Mouse (Mus musculus) right cerebral cortex, postnatal 14 days (tissue): ENCODE measurements around the gene Tex45.

ENCODE experiments used
- DNase-seq: peaks from one replicate; pipeline ENCODE4 v3.0.0; 2022

Gene Tex45

DNA sequence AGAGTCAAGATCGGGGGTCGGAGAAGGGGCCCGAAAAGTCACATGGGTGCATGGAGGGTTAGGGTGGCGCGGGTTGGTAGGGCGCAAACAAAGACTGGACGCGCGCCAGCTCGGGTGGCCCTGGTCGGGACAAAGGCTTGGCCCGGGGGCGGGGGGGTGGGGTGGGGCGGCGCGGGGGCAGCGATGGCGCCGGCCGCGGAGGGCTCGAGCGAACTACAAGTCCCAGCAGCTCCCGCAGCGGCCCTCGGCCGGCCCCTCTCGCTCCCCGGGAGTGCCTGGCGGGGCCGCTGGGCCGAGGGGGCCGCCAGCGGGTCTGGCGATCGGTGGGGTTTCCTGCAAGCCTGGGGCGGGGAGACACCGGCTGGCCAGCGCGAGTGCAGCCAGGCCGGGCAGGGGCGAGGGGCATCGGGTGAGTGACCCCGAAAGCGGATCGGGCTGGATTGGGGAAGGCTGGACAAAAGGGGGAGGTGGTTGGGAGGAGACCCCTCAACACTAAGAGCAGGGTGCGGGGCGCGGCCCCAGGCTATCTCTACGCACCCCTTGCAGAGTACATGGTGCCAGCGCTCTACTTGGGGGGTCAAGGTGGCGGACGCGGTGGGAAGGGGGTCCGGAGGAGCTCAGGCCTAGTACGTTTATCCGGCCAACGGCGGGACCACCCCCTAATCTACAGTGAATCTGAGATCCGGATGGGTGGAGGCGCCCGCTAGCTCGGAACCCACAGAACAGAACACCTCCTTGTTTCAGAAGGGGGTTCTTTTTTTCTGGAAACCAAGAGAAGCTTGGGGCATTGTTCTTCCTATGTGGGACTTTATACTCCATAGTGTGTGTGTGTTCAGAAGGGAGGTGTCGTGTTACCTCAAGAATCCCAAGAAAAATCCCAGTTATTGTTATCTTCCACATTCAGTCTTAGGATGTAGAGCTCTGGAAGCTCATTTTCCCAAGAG, 22.5 kb downstream of the Tex45 start, which contains the start of gene Zfp358:
Gene Zfp358, plus strand, starts transcription at position 238 of the 944 bp plus-strand sequence.
- DNase-seq = peak; percentile 81

DNA sequence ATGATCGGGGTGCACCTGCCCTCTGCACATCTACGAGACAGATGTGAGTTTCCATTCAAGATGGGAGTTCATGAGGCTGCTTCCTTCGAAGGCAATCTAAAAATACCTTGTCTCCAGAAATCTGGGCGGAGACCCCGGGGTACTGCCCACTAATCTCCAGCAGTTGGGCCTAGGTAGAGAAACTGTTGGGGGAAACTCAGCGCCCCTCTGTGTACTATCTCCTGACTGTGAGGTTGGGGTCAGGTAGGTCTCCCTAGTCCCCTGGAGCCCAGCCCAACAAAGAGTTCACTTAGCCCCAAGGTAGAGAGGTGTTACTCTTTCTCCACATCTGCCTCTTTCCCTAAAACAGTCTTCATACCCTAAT, 23.2 kb downstream of the Tex45 start:
- DNase-seq = no peak

DNA sequence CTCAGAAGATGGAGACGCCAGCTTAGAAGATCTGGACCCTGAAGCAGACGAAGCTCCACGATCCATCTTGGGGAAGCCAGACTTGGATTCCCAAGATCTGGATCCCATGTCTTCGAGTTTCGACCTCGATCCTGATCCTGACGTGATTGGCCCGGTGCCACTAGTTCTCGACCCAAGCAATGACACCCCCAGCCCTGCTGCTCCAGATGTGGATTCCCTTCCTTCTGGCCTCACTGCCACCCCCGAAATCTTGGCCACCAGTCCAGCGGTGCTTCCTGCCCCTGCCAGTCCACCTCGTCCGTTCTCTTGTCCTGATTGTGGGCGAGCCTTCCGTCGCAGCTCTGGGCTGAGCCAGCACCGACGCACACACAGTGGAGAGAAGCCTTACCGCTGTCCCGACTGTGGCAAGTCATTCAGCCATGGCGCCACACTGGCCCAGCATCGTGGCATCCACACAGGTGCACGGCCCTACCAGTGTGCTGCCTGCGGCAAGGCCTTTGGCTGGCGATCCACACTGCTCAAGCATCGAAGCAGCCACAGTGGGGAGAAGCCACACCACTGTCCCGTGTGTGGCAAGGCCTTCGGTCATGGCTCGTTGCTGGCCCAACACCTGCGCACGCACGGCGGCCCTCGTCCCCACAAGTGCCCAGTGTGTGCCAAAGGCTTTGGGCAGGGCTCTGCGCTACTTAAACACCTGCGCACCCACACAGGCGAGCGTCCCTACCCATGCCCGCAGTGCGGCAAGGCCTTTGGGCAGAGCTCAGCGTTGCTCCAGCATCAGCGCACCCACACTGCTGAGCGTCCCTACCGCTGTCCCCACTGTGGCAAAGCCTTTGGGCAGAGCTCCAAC, 25.1 kb downstream of the Tex45 start:
- peak; percentile 16 for DNase-seq

DNA sequence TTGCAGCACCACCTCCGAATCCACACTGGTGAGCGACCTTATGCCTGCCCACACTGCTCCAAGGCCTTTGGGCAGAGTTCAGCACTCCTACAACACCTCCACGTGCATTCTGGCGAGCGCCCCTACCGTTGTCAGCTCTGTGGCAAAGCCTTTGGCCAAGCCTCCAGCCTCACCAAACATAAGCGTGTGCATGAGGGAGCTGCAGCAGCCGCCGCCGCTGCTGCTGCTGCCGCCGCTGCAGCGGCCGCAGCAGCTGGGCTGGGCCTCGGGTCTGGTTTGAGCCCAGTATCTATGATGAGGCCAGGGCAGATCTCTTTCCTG, 25.7 kb downstream of the Tex45 start:
- no peak for DNase-seq

DNA sequence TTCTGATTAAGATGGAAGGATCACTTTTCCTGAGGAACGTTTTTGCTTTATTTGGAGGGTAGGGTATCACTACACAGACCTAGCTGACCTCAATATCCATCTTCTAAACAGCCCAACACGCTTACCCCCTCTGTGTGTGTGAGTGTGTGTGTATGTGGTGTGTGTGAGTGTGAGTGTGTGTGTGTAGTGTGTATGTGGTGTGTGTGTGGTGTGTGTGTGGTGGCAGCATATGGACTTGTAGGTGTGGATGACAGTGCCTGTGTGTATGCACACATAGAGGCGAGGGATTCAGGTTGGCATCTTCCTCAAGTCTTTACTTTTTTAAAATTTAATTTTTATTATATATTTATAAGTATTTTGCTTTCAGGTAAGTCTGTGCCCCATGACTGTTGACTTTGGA, 27.9 kb downstream of the Tex45 start:
- no peak for DNase-seq

DNA sequence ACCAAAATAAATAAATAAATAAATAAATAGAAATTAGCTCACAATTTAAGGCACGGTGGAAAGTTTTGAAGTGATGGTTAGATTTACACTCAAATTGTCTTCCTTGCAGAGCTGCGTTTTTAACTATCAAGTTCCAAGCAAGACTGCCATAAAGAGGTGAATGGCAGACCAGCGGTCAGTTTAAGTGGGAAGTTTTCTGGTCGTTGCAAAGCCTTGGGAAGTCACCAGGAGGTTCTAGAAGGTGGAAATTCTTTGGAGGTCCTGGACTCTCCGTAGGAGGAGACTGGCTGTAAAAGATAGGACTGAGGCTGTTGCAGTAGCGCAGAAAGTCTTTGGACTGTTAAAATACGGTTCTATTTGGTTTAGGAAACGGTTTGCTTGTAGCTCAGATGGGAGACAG, 29.1 kb downstream of the Tex45 start:
- no peak for DNase-seq

GRCm38 (mm10) chr8:3500235-3501090, 29.8 kb downstream of the Tex45 start, which contains the start of gene Mcoln1:
TSS of gene Mcoln1 (plus strand) at chr8:3500457.
- DNase-seq = peak; percentile 97

DNA sequence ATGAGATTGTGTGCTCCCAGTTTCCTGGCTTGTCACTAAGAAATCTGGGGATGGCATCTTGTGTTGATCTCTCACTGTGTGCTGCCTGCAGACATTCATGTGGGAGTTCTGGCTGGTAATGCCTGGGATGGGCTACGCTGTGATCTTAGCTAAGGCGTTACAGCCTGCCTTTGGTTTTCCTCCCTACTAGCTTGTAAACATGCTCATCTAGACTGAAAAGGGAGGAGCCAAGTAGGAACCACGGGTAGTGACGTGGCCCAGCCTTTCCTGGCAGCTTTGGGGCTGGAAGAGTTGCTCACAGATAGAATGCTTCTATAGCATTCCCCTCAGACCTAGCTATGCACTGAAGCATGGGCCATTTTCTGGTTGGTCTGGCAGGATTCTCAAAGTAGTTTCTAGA, 31.6 kb downstream of the Tex45 start:
- no peak for DNase-seq

GRCm38 (mm10) chr8:3507979-3508754, 37.5 kb downstream of the Tex45 start:
- DNase-seq = no peak

GRCm38 (mm10) chr8:3514681-3515247, 44.1 kb downstream of the Tex45 start:
- DNase-seq = no peak

DNA sequence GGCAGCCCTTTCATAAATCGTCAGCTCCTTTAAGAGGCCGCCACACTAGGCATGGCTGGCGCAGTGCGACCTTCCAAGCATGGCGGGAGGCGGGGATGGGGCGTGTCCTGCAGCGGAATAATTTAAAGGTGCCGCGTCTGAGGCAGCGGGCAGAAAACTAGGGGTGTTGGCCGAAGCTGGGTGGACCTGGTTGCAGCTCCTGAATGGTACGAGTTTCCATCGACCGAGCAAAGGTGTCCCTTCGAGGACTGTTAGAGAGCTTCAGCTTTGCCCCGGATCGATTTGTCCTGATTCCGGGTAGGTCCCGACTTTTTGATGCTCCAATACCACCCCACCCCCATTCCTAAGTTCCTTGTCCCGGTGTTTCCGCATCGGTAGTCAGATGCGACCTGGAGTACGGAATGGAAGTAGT, 44.6 kb downstream of the Tex45 start, which contains the start of gene Pnpla6:
Gene Pnpla6, plus strand, starts transcription at position 125 of the 412 bp plus-strand sequence.
- peak; percentile 89 for DNase-seq

DNA sequence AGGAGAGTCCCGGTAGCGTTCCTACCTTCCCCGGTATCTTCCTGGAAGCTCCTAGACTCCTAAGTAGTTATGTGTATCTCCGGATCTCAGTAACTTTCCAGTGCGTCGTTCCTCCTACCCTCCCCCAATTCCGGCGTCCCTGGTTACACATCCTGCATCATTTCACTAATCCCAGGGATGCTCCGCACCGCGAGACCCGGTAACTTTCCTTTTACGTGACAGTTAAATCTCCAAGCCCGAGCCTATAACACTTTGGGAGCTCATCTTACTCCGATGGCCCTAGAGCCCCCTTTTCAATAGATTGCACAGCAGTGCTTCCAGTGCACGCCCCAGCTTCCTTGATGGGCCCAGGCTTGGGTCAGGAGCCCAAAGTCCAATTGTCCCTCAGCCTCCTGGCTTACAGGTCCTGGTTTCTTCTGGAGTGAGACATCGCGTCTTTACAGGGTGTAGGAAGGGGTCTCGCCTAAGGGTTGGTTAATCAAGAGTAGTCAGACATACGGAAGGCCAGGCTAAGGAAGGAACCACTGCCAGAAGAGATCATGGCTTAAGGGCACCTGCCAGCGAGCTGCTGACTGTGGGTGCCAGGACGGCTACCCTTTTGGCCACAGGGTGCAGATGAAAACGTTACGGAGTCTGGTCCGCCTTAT, 45.2 kb downstream of the Tex45 start:
- peak; percentile 57 for DNase-seq

DNA sequence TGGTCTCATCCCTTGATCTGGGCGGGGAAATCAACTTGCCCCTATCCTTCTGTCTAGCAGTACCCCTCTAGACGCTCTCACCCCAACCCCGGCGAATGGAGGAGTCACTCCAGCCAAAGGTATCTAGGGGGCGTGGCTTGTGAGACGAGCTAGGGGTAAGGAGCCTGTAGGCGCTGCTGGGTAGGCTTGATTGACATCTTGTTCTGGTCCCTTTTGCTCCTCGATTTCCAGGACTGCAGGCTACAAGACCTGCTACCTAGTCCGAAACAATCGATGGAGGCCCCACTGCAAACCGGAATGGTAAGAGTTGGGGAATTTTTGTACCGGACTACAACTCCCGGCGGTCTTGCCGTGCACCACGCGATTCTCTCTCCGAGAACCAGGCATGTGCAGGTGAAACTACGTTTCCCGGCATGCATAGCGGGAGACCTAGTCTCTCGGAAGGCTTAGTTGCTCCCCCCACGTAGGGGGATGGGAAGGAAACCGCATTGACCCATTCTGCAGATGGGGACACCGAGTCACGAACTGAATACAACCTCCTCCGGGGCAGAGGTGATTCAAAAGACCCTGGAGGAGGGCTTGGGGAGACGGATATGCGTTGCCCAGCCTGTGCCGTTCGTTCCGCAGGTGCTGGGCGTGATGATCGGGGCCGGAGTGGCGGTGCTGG, 45.9 kb downstream of the Tex45 start:
- DNase-seq = peak; percentile 94

- peak; percentile 59 for DNase-seq
These were observed 46.4 kb downstream of the Tex45 start for GRCm38 (mm10) chr8:3517117-3517495.

DNA sequence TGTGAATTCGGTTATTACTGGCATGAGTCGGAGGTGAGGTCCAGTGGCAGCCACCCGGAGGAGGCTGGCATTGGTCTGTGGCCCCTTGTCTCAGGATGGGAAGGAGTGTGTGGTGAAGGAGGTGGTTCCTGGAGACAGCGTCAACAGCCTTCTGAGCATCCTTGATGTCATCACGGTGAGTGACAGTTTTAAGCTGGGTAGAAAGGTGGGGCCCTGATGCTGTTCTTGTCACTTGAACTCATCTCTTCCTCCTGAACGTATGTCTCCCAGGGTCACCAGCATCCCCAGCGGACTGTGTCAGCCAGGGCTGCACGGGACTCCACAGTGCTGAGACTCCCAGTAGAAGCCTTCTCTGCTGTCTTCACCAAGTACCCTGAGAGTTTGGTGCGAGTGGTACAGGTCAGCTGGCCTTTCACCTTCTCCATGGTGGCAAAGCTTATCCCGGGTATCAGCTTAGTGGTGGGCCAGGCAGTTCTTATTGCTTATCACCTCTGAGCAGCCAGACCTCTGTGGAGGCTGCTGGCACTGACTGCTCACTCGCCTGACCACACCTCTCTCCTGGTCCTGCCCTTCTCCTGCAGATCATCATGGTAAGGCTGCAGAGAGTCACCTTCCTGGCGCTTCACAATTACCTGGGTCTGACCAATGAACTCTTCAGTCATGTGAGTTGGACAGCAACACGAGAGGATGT, 51.5 kb downstream of the Tex45 start:
- DNase-seq = no peak

DNA sequence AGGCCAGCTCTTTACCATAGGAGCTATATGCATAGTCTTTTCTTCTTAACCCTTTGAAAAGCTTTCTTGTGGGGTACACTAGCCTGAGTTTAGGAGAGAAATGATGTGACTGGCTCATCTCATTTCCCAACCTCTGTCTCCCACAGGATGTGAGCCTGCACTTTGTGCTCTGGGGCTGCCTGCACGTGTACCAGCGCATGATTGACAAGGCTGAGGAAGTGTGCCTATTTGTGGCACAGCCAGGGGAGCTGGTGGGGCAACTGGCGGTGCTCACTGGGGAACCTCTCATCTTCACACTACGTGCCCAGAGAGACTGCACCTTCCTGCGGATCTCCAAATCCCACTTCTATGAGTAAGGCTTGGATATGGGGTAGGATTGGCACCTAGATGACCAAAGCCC, 60.2 kb downstream of the Tex45 start:
- DNase-seq = no peak

DNA sequence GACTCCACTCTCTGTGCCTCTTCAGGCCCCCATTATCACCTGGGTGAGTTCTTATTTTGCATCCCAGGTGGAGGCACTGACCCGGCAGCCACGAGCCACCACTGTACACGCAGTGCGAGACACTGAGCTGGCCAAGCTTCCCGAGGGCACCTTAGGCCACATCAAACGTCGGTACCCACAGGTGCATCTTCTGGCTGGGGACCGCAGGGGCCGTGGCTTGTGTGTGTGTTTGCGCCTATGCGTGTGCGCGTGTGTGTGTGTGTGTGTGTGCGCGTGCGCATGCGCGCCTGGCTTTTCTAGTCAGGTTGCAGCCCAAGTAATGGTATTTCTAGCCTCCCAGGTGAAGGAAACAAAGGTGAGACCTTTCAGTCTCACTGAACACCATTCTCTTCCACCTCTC, 61.3 kb downstream of the Tex45 start:
- no peak for DNase-seq

GRCm38 (mm10) chr8:3536053-3536841, 65.6 kb downstream of the Tex45 start:
- no peak for DNase-seq
